In genomic region chr5:3651621-3652020, GRCm38 (mm10) we compare ENCODE assay signal across 24 mouse cellular contexts. TPM values are rescaled to one million over a fixed set of nuclear protein-coding genes. Genes with fewer than 3 reads are reported as not detected.
"Had no signal": no experiment of that assay in that cellular context is flagged by ENCODE, and none has a peak within 500 bp of the region (broad histone marks: within the 10 kb centered on the region; RNA-seq: fewer than 3 reads in every experiment).

No protein-coding gene starts in this region.

- H3K27ac ChIP-seq: neural tube, embryonic 13.5 days; neural tube, embryonic 15.5 days; stomach, embryonic 15.5 days; stomach, postnatal 0 days had no signal

- H3K9me3 ChIP-seq: neural tube, embryonic 13.5 days; neural tube, embryonic 15.5 days; stomach, embryonic 15.5 days had no signal

- H3K9ac ChIP-seq: neural tube, embryonic 13.5 days; neural tube, embryonic 15.5 days; stomach, embryonic 15.5 days had no signal

- H3K4me3 ChIP-seq: neural tube, embryonic 13.5 days; neural tube, embryonic 15.5 days; stomach, embryonic 15.5 days had no signal

- DNase-seq: retina, postnatal 1 day; right cerebral cortex, adult 18-20 months; right cerebral cortex, postnatal 14 days; right cerebral cortex, postnatal 25 days; right cerebral cortex, postnatal 4 days; spleen, adult 18-20 months; thymus, adult 18-20 months; thymus, adult 2 months; thymus, postnatal 14 days; thymus, postnatal 25 days; thymus, postnatal 36 days; thymus, postnatal 4 days had no signal

- H3K4me2 ChIP-seq: neural tube, embryonic 13.5 days; neural tube, embryonic 15.5 days; stomach, embryonic 15.5 days had no signal

- H3K27me3 ChIP-seq: neural tube, embryonic 13.5 days; neural tube, embryonic 15.5 days; stomach, embryonic 15.5 days had no signal

- H3K36me3 ChIP-seq: neural tube, embryonic 13.5 days; neural tube, embryonic 15.5 days; stomach, embryonic 15.5 days had no signal

RNA-seq across cellular contexts. Expression of gene Tmbim7, which starts 0.6 kb away (rescaled TPM):
- total RNA-seq: neutrophil, adult 5-6 weeks had no signal
- polyA plus RNA-seq: neural tube, embryonic 13.5 days; neural tube, embryonic 14.5 days; neural tube, embryonic 15.5 days; small intestine, adult 2 months; spleen, adult 2 months; stomach, embryonic 14.5 days; stomach, embryonic 15.5 days; stomach, embryonic 16.5 days; stomach, postnatal 0 days; thymus, adult 2 months; thymus, postnatal 0 days; urinary bladder, adult 2 months had no signal
